Mouse (Mus musculus) erythroblast, embryonic 14.5 days (primary cell): ENCODE results near the gene Gm42417.

Experiments
- GATA1 ChIP-seq: IDR thresholded peaks from 2 replicates; pipeline ENCODE4 v1.6.1; 2012; ENCODE audit warnings: low read length, inconsistent platforms, mixed read lengths
- TAL1 ChIP-seq: IDR thresholded peaks from 3 replicates; pipeline ENCODE4 v1.6.1; 2012; ENCODE audit warnings: low read length, inconsistent platforms, mixed read lengths

- no peak for TF ChIP-seq GATA1
- TF ChIP-seq TAL1: no peak
These were observed 54.1 kb downstream of the Gm42417 start for GRCm38 (mm10) chr1:36485080-36485479.
